Mouse (Mus musculus) kidney, adult 18-20 months (tissue): Measurements from ENCODE around the gene Olfr424.

Experiments used
- DNase-seq: peaks from one replicate; pipeline ENCODE4 v3.0.0; 2021

The Olfr424 gene

GRCm38 (mm10) chr1:174131217-174131616, at the start of gene Olfr424:
Gene Olfr424, plus strand, starts transcription at chr1:174131517.
- DNase-seq: no peak

- no peak for DNase-seq
Measured at GRCm38 (mm10) chr1:174084031-174084430, 47.3 kb upstream of the Olfr424 start, which contains the start of gene Olfr429. Gene Olfr429, plus strand, starts transcription at chr1:174084331.

- no peak for DNase-seq
Measured at GRCm38 (mm10) chr1:174096591-174096990, 34.7 kb upstream of the Olfr424 start, which contains the start of gene Olfr427. Gene Olfr427, plus strand, starts transcription at chr1:174096891.

GRCm38 (mm10) chr1:174103735-174104134, 27.6 kb upstream of the Olfr424 start:
- no peak for DNase-seq

- DNase-seq: no peak
Measured at GRCm38 (mm10) chr1:174121062-174121461, 10.3 kb upstream of the Olfr424 start, which contains the start of gene Olfr231. Gene Olfr231, minus strand, starts transcription at chr1:174121162.

GRCm38 (mm10) chr1:174131999-174132398, 682 bp downstream of the Olfr424 start:
- no peak for DNase-seq

GRCm38 (mm10) chr1:174141384-174141783, 10.1 kb downstream of the Olfr424 start:
- DNase-seq: no peak

GRCm38 (mm10) chr1:174146696-174147095, 15.4 kb downstream of the Olfr424 start:
- no peak for DNase-seq

- no peak for DNase-seq
Measured at GRCm38 (mm10) chr1:174149289-174149688, 18.0 kb downstream of the Olfr424 start.

GRCm38 (mm10) chr1:174155333-174155732, 24.0 kb downstream of the Olfr424 start, which contains the start of gene Olfr420:
Gene Olfr420, plus strand, starts transcription at chr1:174155633.
- DNase-seq: no peak

GRCm38 (mm10) chr1:174157622-174158021, 26.3 kb downstream of the Olfr424 start:
- no peak for DNase-seq

GRCm38 (mm10) chr1:174158512-174158911, 27.2 kb downstream of the Olfr424 start:
- DNase-seq: no peak

- no peak for DNase-seq
Measured at GRCm38 (mm10) chr1:174159095-174159494, 27.8 kb downstream of the Olfr424 start.

GRCm38 (mm10) chr1:174169024-174169423, 37.7 kb downstream of the Olfr424 start:
- no peak for DNase-seq

- no peak for DNase-seq
Measured at GRCm38 (mm10) chr1:174170706-174171501, 39.6 kb downstream of the Olfr424 start.

GRCm38 (mm10) chr1:174171537-174171936, 40.2 kb downstream of the Olfr424 start:
- DNase-seq: no peak

GRCm38 (mm10) chr1:174172605-174173004, 41.3 kb downstream of the Olfr424 start, which contains the start of gene Spta1:
Gene Spta1, plus strand, starts transcription at chr1:174172776.
- DNase-seq: no peak
